Mouse (Mus musculus) cerebellum, adult 18-20 months (tissue): ENCODE measurements around the gene Actl7a.

Experiments used
- DNase-seq, 2 experiments: peaks; one replicate each; pipeline ENCODE4 v3.0.0; 2021

The Actl7a gene

DNA sequence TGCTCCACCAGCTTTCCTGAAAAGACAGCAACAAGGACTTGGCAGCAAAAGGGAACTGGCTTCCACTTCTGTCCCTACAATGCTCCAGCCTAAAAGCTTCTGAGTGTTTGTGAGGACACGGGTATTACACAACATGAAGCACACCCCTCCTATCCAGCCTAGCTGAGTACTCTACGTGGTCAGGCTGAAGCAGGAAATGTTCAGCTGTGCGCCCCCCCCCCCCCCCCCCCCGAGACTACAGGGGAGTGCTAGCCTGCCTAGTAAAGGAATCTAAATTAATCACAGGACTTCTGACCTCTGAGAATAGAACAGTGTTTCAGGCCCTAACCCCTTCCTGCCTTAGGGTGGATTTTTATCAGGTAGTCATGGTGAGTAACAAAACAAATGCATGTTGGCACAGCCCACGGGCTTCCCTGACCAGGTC lies 24.7 kb downstream of the Actl7a start:
- no peak for DNase-seq

DNA sequence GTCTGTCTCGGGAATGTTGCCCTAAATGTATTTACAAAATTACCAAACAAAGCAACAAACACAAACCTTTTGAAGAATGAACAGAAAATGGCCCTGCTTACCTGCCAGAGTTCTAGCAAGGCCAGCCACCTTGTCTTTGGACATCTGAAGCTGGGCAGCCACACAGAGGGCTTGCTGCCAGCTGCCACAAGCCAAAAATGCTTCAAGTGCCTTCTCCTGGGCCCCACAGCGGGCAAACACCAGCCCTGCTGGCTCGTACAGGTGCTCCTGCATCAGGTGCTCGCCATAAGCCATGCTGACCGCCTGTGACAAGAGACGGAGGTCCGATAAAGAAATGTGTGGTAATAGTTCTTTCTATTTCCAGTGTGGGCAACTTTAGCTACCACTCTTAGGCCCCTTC lies 25.7 kb downstream of the Actl7a start:
- no peak for DNase-seq

DNA sequence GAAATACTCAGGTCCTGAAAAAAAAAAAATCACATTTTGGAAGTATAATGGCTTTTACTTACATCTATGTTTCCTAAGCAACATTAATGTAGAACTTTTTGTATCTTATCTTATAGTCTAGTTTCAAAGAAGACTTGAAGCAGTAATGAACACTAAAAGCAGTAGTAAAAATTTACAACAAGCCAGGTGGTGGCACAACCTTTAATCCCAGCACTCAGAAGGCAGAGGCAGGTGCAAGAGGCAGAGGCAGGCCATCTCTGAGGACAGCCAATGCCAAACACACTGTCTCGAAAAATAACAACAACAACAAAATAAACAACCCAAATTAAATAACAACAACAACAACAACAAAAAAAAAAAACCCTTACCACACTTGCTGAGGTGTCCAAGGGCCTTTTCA lies 27.9 kb downstream of the Actl7a start:
- DNase-seq = no peak

DNA sequence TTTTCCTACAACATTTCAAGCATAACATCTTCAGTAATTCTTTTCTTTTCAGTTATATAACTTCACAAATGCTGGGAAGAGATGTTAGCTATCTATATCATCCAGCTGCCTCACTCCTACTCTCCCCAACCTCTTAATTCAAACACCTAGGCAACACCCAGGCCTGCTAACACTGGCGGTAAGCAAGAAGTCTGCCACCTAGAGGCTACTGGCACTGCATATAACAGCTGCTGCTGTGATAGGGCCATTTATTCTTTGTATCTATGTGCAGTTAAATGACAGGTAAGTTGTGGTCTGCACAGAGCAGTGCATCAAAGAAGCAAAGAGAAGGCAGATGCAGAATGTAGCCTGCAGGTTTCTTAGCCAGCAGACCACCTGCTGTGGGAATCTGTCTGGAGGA lies 48.2 kb downstream of the Actl7a start:
- DNase-seq = no peak
